Mouse (Mus musculus): ENCODE data around the gene Clcnka. TPM values are rescaled to one million over a fixed set of nuclear protein-coding genes. Genes with fewer than 3 reads are reported as not detected.

The Clcnka gene
- polyA plus RNA-seq, 1 experiment from 2014 or later = 0.19 TPM

GRCm38 (mm10) chr4:141429381-141429780, 30.9 kb upstream of the Clcnka start:
- Histone ChIP-seq H3K9me3 (replicated peaks) (no peaks in the 10 kb centered on the region), H3K36me3 (no peaks in the 10 kb centered on the region), H3K27ac (no peak overlapping the region), H3K27me3 (ENCODE audit: low read depth, poor library complexity, severe bottlenecking) (peaks cover 51% of the 10 kb centered on the region), H3K4me1 (peaks cover 17% of the 10 kb centered on the region), H3K4me3 (no peak overlapping the region)
- WGBS = 88% methylated on average over 6 of the region's 6 CpGs
- DNase-seq (ENCODE audit: low spot score) = no peak

DNA sequence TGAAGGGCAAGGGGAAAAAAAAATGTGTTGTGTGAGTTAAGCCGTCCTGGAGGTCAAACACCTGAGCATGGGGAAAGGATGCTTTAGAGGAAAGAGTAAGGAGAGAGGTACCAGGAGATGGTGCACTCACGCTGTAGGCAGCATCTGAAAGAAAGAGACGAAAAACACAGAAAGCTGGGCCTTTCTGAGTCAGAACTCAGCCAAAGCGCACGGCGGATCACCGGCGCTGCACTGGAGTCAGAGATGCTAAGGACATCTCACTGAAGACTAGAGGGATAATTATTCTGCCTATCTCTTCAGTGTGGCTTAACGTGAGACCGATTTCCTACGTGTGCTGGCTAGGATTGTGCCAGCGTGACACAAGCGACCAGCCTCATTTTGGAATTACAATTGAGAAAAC, 29.4 kb upstream of the Clcnka start:
- Histone ChIP-seq H3K36me3 (no peaks in the 10 kb centered on the region), H3K9me3 (replicated peaks) (no peaks in the 10 kb centered on the region), H3K4me1 (peaks cover 17% of the 10 kb centered on the region), H3K27ac (no peak overlapping the region), H3K27me3 (ENCODE audit: low read depth, poor library complexity, severe bottlenecking) (peaks cover 62% of the 10 kb centered on the region), H3K4me3 (no peak overlapping the region)
- WGBS = 87% methylated on average over 13 of the region's 13 CpGs
- DNase-seq (ENCODE audit: low spot score) = no peak

DNA sequence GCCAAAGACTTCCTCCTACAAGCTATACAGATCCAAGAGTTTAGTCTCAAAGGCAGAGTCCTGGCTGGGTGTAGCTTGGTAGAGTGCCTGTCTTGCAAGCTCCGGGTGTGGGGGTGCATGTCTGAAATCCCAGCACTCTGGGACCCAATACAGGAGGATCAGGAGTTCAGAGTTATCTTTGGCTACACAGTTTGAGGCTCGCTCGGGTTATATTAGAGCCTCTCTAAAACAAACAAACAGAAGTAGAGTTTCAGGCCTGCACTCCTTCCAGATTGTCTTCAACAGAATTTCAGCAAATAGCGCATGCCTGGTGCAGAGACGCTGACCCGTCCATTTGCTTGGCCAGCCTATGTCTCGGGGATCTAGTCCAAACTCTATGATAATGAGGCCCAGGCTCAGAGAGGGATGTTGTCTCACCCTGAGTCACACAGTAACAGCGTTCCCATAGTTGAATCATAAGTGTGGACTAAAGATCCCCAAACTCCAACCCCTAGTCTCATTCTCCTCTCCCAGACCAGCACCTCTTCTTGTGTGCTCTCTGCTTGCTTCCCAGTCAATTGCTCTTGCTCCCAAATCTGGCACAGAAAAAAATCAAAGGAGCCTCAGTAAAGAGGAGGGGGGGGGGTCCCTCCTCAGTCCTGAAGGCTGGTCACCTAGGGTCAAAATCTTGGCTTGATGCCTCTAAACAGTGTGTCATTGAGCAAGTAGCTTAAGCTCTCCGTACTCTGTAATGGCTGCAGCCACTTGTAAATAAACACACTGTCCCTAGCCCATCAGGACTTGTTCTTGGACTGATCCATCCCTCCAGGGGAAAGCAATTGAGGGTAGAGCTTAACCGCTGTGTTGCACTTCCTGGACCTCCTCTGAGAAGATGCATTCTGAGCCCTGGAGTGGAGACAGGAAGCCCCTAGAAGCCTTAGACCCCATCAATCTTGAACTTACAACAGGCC, 28.5 kb upstream of the Clcnka start:
- H3K4me3 ChIP-seq = no peak overlapping the region
- H3K4me1 ChIP-seq = peaks cover 15% of the 10 kb centered on the region
- no peak for DNase-seq (ENCODE audit: low spot score)
- no peaks in the 10 kb centered on the region for H3K9me3 ChIP-seq (replicated peaks)
- H3K36me3 ChIP-seq = no peaks in the 10 kb centered on the region
- no peak overlapping the region for H3K27ac ChIP-seq
- H3K27me3 ChIP-seq (ENCODE audit: low read depth, poor library complexity, severe bottlenecking) = peaks cover 68% of the 10 kb centered on the region
- 76% methylated on average over 10 of the region's 10 CpGs for WGBS

DNA sequence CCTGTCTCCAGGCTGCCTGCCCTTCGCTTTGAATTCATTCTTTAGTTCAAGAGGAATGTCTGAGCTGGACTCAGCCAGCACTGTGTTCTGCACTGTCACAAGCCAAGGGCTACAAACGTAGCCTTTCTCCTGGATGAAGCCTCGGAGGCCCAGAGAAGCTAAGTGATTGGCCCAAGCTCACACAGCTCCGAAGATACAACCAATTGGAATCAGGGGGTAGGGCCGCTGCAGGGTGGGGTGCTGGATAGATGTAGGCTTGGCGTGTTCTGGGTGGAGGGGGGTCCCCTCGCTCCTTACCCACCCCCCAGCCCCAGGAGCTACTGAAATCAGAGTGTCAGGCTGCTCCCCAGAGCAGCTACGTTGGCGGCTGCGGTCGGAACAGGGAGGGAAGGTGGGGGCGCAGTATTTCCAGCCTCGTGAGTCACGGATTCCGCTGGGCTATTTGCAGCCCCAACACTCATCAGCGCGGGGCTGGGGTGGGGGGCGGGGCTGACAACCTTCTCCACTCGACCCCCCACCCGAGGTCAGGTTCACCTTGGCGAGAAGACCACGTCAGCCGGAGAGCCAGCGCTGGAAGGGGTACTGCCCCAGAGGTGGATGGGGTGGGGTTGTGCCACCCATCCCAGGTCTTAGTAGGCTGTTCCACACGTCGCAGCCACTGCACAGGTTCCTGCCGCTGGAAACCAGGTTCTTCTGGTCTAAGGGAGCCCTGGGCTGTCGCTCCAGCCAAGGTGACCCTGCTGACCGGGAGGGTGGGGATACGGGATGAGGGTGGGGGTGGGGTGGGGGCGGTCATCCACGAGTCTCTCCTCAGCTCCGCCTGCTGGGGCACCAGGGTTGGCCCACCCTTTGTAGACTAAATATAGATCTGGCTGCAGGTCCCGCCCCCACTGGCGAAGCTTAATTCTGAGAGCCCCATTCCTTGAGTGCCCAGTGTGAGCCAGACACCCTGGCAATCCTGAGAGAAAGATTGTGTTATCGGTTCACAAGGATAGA, 27.3 kb upstream of the Clcnka start:
- no peaks in the 10 kb centered on the region for H3K36me3 ChIP-seq
- 6% methylated on average over 36 of the region's 36 CpGs for WGBS
- peak overlapping the region; percentile 49 for H3K4me3 ChIP-seq
- H3K4me1 ChIP-seq = peaks cover 26% of the 10 kb centered on the region
- H3K9me3 ChIP-seq (replicated peaks) = no peaks in the 10 kb centered on the region
- peak; percentile 42 for DNase-seq (ENCODE audit: low spot score)
- H3K27ac ChIP-seq = peak overlapping the region; percentile 39; the same call in 1 of the 2 replicates
- H3K27me3 ChIP-seq (ENCODE audit: low read depth, poor library complexity, severe bottlenecking) = peaks cover 74% of the 10 kb centered on the region

DNA sequence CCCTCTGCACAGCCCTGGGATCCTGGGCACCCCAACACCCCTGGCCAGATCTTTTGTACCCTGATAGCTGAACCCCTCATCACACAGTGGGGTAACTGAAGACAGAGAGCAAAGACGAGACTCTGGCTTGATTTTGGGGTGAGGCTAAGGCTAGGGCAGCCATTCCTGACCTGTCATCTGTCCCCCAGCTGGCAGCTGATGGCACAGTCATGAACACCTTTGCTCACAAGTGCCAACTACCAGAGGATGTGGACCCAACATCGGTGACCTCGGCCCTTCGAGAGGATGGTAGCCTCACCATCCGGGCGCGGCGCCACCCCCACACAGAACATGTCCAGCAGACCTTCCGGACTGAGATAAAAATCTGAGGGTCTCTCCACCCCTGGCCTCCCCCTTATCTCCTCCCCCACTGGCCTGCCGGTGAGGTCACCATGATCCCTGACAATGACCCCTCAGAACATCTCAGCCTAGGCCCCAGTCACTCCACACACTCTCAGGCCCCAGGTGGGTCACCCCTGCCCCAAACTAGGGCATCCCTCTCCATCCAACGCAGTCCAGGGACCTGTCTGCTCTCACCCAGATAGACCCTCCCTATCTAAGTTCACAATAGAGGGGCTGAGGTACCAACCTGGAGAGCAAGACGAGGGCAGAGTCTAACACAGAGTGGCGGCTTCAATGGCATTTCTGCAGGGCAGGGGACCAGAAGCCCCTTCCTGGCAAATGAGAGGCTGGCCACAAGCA, 25.3 kb upstream of the Clcnka start:
- 87% methylated on average over 13 of the region's 13 CpGs for WGBS
- no peaks in the 10 kb centered on the region for H3K9me3 ChIP-seq (replicated peaks)
- DNase-seq (ENCODE audit: low spot score) = no peak
- H3K4me3 ChIP-seq = no peak overlapping the region
- peaks cover 38% of the 10 kb centered on the region for H3K4me1 ChIP-seq
- H3K27me3 ChIP-seq (ENCODE audit: low read depth, poor library complexity, severe bottlenecking) = peaks cover 79% of the 10 kb centered on the region
- no peaks in the 10 kb centered on the region for H3K36me3 ChIP-seq
- H3K27ac ChIP-seq = no peak overlapping the region

DNA sequence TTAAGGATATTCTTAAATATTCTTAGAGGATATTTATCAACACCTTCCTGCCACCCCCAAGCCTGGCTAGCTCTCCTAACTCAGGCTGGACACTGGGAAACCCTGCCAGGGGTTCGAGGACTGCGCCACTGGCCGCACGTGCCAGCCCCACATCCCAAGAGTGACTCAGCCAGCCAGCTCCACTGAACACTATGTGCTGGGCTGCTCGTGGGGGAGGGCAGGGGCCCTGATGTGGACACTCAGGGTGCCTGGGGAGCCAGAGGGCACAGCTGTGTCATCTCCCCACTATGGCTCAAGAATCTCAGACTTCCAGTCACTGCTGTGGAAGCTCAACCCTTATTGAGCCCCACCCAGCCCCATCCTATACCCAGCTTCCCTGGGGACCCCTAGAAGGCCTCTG, 24.8 kb upstream of the Clcnka start:
- H3K36me3 ChIP-seq = no peaks in the 10 kb centered on the region
- H3K9me3 ChIP-seq (replicated peaks) = no peaks in the 10 kb centered on the region
- no peak overlapping the region for H3K27ac ChIP-seq
- DNase-seq (ENCODE audit: low spot score) = no peak
- H3K4me3 ChIP-seq = no peak overlapping the region
- 87% methylated on average over 5 of the region's 5 CpGs for WGBS
- peaks cover 77% of the 10 kb centered on the region for H3K27me3 ChIP-seq (ENCODE audit: low read depth, poor library complexity, severe bottlenecking)
- peaks cover 38% of the 10 kb centered on the region for H3K4me1 ChIP-seq

DNA sequence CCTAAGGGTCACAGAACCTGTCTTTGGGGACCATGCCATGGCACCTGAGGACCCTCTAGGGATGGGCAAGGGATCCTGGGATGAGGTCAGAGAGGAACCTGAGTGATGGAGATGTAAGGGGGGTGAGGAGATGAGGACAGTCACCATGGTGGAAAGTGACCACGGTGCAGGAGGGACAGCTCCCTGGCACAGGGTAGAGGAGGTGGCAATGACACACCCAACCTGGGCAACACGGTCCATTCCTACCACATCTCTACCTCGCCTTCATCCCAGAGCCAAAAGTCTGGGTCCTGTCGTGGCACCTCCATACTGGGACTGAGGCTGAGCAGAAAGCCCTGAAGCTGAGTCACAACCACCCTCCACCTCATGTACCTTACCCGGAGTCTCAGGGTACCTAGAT, 24.3 kb upstream of the Clcnka start:
- no peaks in the 10 kb centered on the region for H3K9me3 ChIP-seq (replicated peaks)

DNA sequence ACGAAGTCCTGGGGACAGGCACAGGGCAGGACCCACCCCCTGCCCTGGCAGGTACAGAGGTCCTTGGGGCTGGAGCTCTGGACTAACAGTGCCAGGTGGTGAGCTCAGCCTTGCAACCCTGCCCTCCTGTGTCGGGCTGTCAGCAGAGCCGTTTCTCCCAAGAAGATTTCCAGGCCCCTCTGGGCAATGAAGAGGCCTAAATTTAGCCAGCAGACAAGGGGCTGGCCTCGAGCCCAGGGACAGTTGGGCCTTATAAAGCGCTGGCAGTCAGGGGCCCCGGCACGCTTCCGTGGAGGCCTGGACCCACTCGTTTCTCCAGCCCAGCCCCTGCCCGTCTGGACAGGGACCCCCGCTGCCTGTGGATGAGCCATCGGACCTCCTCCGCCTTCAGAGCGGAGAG, 22.9 kb upstream of the Clcnka start:
- Histone ChIP-seq H3K9me3 (replicated peaks) (no peaks in the 10 kb centered on the region), H3K4me1 (peaks cover 38% of the 10 kb centered on the region), H3K27me3 (ENCODE audit: low read depth, poor library complexity, severe bottlenecking) (peaks cover 58% of the 10 kb centered on the region), H3K27ac (no peak overlapping the region), H3K36me3 (no peaks in the 10 kb centered on the region), H3K4me3 (no peak overlapping the region)
- DNase-seq (ENCODE audit: low spot score) = no peak
- WGBS = 51% methylated on average over 14 of the region's 14 CpGs

More for the DNA sequence above, 24.3 kb upstream of the Clcnka start:
- H3K27me3 ChIP-seq (ENCODE audit: low read depth, poor library complexity, severe bottlenecking) = peaks cover 72% of the 10 kb centered on the region
- H3K4me1 ChIP-seq = peaks cover 38% of the 10 kb centered on the region
- H3K36me3 ChIP-seq = no peaks in the 10 kb centered on the region
- WGBS = 88% methylated on average over 5 of the region's 5 CpGs
- H3K27ac ChIP-seq = no peak overlapping the region
- DNase-seq (ENCODE audit: low spot score) = no peak
- no peak overlapping the region for H3K4me3 ChIP-seq

- H3K36me3 ChIP-seq = no peaks in the 10 kb centered on the region
- peaks cover 34% of the 10 kb centered on the region for H3K4me1 ChIP-seq
- no peak for DNase-seq (ENCODE audit: low spot score)
- peaks cover 53% of the 10 kb centered on the region for H3K27me3 ChIP-seq (ENCODE audit: low read depth, poor library complexity, severe bottlenecking)
- 41% methylated on average over 9 of the region's 9 CpGs for WGBS
- no peak overlapping the region for H3K4me3 ChIP-seq
- H3K9me3 ChIP-seq (replicated peaks) = no peaks in the 10 kb centered on the region
- no peak overlapping the region for H3K27ac ChIP-seq
Observed at GRCm38 (mm10) chr4:141420886-141421285, 22.4 kb upstream of the Clcnka start.

DNA sequence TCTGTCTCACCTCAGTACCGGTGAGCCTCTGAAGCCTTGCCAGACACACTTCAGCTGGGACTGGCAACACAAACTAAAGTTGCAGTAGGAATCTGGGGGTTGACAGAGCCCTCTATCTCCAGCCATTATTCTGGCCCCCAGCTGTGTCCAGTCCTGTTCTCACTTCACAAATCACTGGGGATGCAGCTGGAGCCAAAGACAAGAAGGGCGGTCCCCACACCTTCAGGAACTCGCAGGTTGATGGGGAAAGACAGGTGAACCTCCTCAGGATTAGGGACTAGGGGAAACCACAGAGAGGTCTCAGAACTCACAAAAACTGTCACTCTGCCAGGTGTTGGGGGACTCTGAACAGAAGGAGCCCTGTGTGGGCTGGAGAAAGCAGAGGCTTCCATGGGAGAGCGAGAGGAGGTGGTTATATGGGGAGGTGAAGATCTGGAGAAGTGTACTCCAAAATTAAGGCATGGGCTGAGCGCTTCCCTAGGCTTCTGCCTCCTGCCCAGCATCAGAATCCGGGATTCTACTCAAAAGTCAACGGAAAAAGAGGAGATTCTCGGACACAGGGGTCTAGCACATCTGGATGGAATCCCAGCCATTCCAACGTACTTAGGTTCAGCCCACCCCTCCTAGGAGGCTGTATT, 21.8 kb upstream of the Clcnka start, which contains the start of gene Hspb7:
Gene Hspb7 (plus strand): TSS at position 588 of the 638 bp plus-strand sequence.
- WGBS = 49% methylated on average over 9 of the region's 9 CpGs
- no peak for DNase-seq (ENCODE audit: low spot score)
- H3K27me3 ChIP-seq (ENCODE audit: low read depth, poor library complexity, severe bottlenecking) = peaks cover 47% of the 10 kb centered on the region
- no peaks in the 10 kb centered on the region for H3K36me3 ChIP-seq
- H3K27ac ChIP-seq = no peak within 1 kb of the TSS
- H3K4me3 ChIP-seq = no peak within 1 kb of the TSS
- no peaks in the 10 kb centered on the region for H3K9me3 ChIP-seq (replicated peaks)
- peaks cover 29% of the 10 kb centered on the region for H3K4me1 ChIP-seq

GRCm38 (mm10) chr4:141419398-141420191, 21.1 kb upstream of the Clcnka start:
- no peak for DNase-seq (ENCODE audit: low spot score)
- Histone ChIP-seq H3K4me3 (no peak overlapping the region), H3K27ac (no peak overlapping the region), H3K36me3 (no peaks in the 10 kb centered on the region), H3K9me3 (replicated peaks) (no peaks in the 10 kb centered on the region), H3K4me1 (peaks cover 23% of the 10 kb centered on the region), H3K27me3 (ENCODE audit: low read depth, poor library complexity, severe bottlenecking) (peaks cover 40% of the 10 kb centered on the region)
- 63% methylated on average over 27 of the region's 27 CpGs for WGBS

Data from limb, embryonic 10.5 days (tissue).